Mouse (Mus musculus) kidney, embryonic 15.5 days (tissue): Measurements from ENCODE around the gene Bcdin3d. TPM values are rescaled to one million over a fixed set of nuclear protein-coding genes. Genes with fewer than 3 reads are reported as not detected.

Source experiments
- ATAC-seq: fragments of 200-750 bp; cut with Nextera tagmentation; replicated peaks from 2 replicates; pipeline ENCODE4 v1.8.0; 2017; ENCODE audit warnings: moderate TSS enrichment; ENCODE audit not compliant: low FRiP score
- H3K27ac ChIP-seq: fragments of 300-500 bp; sonication (generic); 2 replicates; pipeline ENCODE4 v1.5.1; 2015; ENCODE audit warnings: mild to moderate bottlenecking, inconsistent platforms
- H3K27me3 ChIP-seq: fragments of 300-500 bp; sonication (generic); 2 replicates; pipeline ENCODE4 v1.6.1; 2015; ENCODE audit warnings: inconsistent platforms
- H3K36me3 ChIP-seq: fragments of 300-500 bp; sonication (generic); 2 replicates; pipeline ENCODE4 v1.6.1; 2015; ENCODE audit warnings: inconsistent platforms
- H3K4me1 ChIP-seq: fragments of 300-500 bp; sonication (generic); 2 replicates; pipeline ENCODE4 v1.6.1; 2015; ENCODE audit warnings: inconsistent platforms
- H3K4me2 ChIP-seq: fragments of 300-500 bp; sonication (generic); 2 replicates; pipeline ENCODE4 v1.6.1; 2015; ENCODE audit warnings: moderate library complexity, mild to moderate bottlenecking, inconsistent platforms
- H3K4me3 ChIP-seq: fragments of 300-500 bp; sonication (generic); replicated peaks from 2 replicates; pipeline ENCODE4 v1.5.1; 2015; ENCODE audit warnings: mild to moderate bottlenecking, inconsistent platforms
- H3K9ac ChIP-seq: fragments of 300-500 bp; sonication (generic); 2 replicates; pipeline ENCODE4 v1.6.1; 2015; ENCODE audit warnings: mild to moderate bottlenecking, inconsistent platforms
- H3K9me3 ChIP-seq: fragments of 300-500 bp; sonication (generic); replicated peaks from 2 replicates; pipeline ENCODE4 v1.6.1; 2016; ENCODE audit warnings: inconsistent platforms
- WGBS: fragments of 180-500 bp; shearing (Covaris S2); methylation state at CpG from one replicate; pipeline ENCODE4 v1.1.7; 2015; ENCODE audit warnings: mixed read lengths; 5-methylcytosine and 5-hydroxymethylcytosine counted together
- polyA plus RNA-seq: library from polyadenylated mRNA; unstranded; fragments of >200 nt; fragmentation: Nextera tagmentation; extraction: Ambion mirVana; gene quantifications from 2 replicates; pipeline ENCODE4 v1.2.1, GENCODE M21; 2015

Gene Bcdin3d
- polyA plus RNA-seq, 1 experiment from 2014 or later, result 15.6 TPM

GRCm38 (mm10) chr15:99501292-99502260 is 27.0 kb upstream of the Bcdin3d start:
- H3K36me3 ChIP-seq, result no peaks in the 10 kb centered on the region
- H3K27me3 ChIP-seq, result no peaks in the 10 kb centered on the region
- H3K9me3 ChIP-seq, result no peaks in the 10 kb centered on the region
- H3K4me3 ChIP-seq, result no peak overlapping the region
- 43% methylated on average over 20 of the region's 20 CpGs for WGBS
- peaks cover 94% of the 10 kb centered on the region for H3K4me1 ChIP-seq
- peak overlapping the region; percentile 92 for H3K27ac ChIP-seq
- H3K9ac ChIP-seq, result no peak overlapping the region
- no peak for ATAC-seq
- peak overlapping the region; percentile 38 for H3K4me2 ChIP-seq

- peaks cover 81% of the 10 kb centered on the region for H3K4me1 ChIP-seq
- H3K9me3 ChIP-seq, result no peaks in the 10 kb centered on the region
- no peak overlapping the region for H3K4me3 ChIP-seq
- H3K27ac ChIP-seq, result no peak overlapping the region
- no peak for ATAC-seq
- H3K36me3 ChIP-seq, result no peaks in the 10 kb centered on the region
- WGBS, result 25% methylated on average over 5 of the region's 5 CpGs
- H3K9ac ChIP-seq, result no peak overlapping the region
- no peaks in the 10 kb centered on the region for H3K27me3 ChIP-seq
- H3K4me2 ChIP-seq, result no peak overlapping the region
Measured at GRCm38 (mm10) chr15:99500320-99500719, 25.8 kb upstream of the Bcdin3d start.

GRCm38 (mm10) chr15:99499726-99500125 is 25.2 kb upstream of the Bcdin3d start:
- Histone ChIP-seq H3K9me3 (no peaks in the 10 kb centered on the region), H3K9ac (no peak overlapping the region), H3K4me3 (no peak overlapping the region), H3K4me2 (no peak overlapping the region), H3K36me3 (no peaks in the 10 kb centered on the region), H3K27me3 (no peaks in the 10 kb centered on the region), H3K27ac (peak overlapping the region; percentile 84), H3K4me1 (peaks cover 76% of the 10 kb centered on the region)
- no peak for ATAC-seq
- 41% methylated on average over 6 of the region's 6 CpGs for WGBS

GRCm38 (mm10) chr15:99498781-99499180 is 24.3 kb upstream of the Bcdin3d start:
- Histone ChIP-seq H3K27me3 (0 out of 2 replicates have a peak, but pooled peaks cover 3% of the 10 kb centered on the region), H3K9me3 (no peaks in the 10 kb centered on the region), H3K27ac (peak overlapping the region; percentile 84), H3K36me3 (no peaks in the 10 kb centered on the region), H3K4me1 (peaks cover 69% of the 10 kb centered on the region), H3K9ac (no peak overlapping the region), H3K4me3 (no peak overlapping the region), H3K4me2 (no peak overlapping the region)
- WGBS, result 51% methylated on average over 4 of the region's 4 CpGs
- peak; percentile 34; the same call in 1 of the 2 replicates for ATAC-seq

- peak overlapping the region; percentile 84 for H3K27ac ChIP-seq
- ATAC-seq, result no peak
- peaks cover 65% of the 10 kb centered on the region for H3K4me1 ChIP-seq
Measured at GRCm38 (mm10) chr15:99498356-99498755, 23.8 kb upstream of the Bcdin3d start.

GRCm38 (mm10) chr15:99497527-99498242 is 23.2 kb upstream of the Bcdin3d start:
- no peaks in the 10 kb centered on the region for H3K36me3 ChIP-seq
- H3K9ac ChIP-seq, result no peak overlapping the region
- no peak for ATAC-seq
- no peak overlapping the region; the same call in 1 of the 2 replicates for H3K4me2 ChIP-seq
- WGBS, result 39% methylated on average over 12 of the region's 12 CpGs
- H3K4me3 ChIP-seq, result no peak overlapping the region
- H3K27me3 ChIP-seq, result 0 out of 2 replicates have a peak, but pooled peaks cover 3% of the 10 kb centered on the region
- H3K27ac ChIP-seq, result peak overlapping the region; percentile 84
- H3K9me3 ChIP-seq, result no peaks in the 10 kb centered on the region
- H3K4me1 ChIP-seq, result peaks cover 59% of the 10 kb centered on the region

More at GRCm38 (mm10) chr15:99498356-99498755, 23.8 kb upstream of the Bcdin3d start:
- H3K4me2 ChIP-seq, result no peak overlapping the region
- 0 out of 2 replicates have a peak, but pooled peaks cover 3% of the 10 kb centered on the region for H3K27me3 ChIP-seq
- no peak overlapping the region for H3K9ac ChIP-seq
- 60% methylated on average over 4 of the region's 4 CpGs for WGBS
- no peak overlapping the region for H3K4me3 ChIP-seq
- no peaks in the 10 kb centered on the region for H3K9me3 ChIP-seq
- H3K36me3 ChIP-seq, result no peaks in the 10 kb centered on the region

- H3K27me3 ChIP-seq, result 0 out of 2 replicates have a peak, but pooled peaks cover 3% of the 10 kb centered on the region
- 11% methylated on average over 4 of the region's 4 CpGs for WGBS
- peak overlapping the region; percentile 84 for H3K27ac ChIP-seq
- no peak for ATAC-seq
- no peaks in the 10 kb centered on the region for H3K36me3 ChIP-seq
- H3K4me2 ChIP-seq, result no peak overlapping the region
- H3K4me3 ChIP-seq, result no peak overlapping the region
- H3K4me1 ChIP-seq, result peaks cover 52% of the 10 kb centered on the region
- H3K9me3 ChIP-seq, result no peaks in the 10 kb centered on the region
- no peak overlapping the region for H3K9ac ChIP-seq
Measured at GRCm38 (mm10) chr15:99497061-99497460, 22.5 kb upstream of the Bcdin3d start.

- 0 out of 2 replicates have a peak, but pooled peaks cover 6% of the 10 kb centered on the region for H3K27me3 ChIP-seq
- no peak overlapping the region for H3K27ac ChIP-seq
- 61% methylated on average over 6 of the region's 6 CpGs for WGBS
- no peak overlapping the region for H3K4me3 ChIP-seq
- H3K36me3 ChIP-seq, result no peaks in the 10 kb centered on the region
- H3K4me1 ChIP-seq, result no peaks in the 10 kb centered on the region
- H3K9me3 ChIP-seq, result no peaks in the 10 kb centered on the region
- no peak overlapping the region for H3K4me2 ChIP-seq
- H3K9ac ChIP-seq, result no peak overlapping the region
- ATAC-seq, result no peak
Measured at GRCm38 (mm10) chr15:99484745-99485144, 10.2 kb upstream of the Bcdin3d start.

- Histone ChIP-seq H3K4me2 (no peak overlapping the region), H3K9ac (no peak overlapping the region), H3K27me3 (no peaks in the 10 kb centered on the region), H3K4me3 (no peak overlapping the region), H3K36me3 (peaks cover under 1% of the 10 kb centered on the region), H3K4me1 (peaks cover 20% of the 10 kb centered on the region), H3K27ac (no peak overlapping the region), H3K9me3 (no peaks in the 10 kb centered on the region)
- WGBS, result 87% methylated on average over 1 of the region's 1 CpGs
- 0 out of 2 replicates have a peak, but pooled peaks have one; percentile 5 for ATAC-seq
Measured at GRCm38 (mm10) chr15:99475814-99476213, 1.3 kb upstream of the Bcdin3d start.

- Histone ChIP-seq H3K27ac (peak overlapping the region; percentile 93), H3K27me3 (no peaks in the 10 kb centered on the region), H3K4me1 (peaks cover 32% of the 10 kb centered on the region), H3K36me3 (peaks cover 13% of the 10 kb centered on the region), H3K9me3 (no peaks in the 10 kb centered on the region), H3K4me3 (peak overlapping the region; percentile 73), H3K4me2 (peak overlapping the region; percentile 63), H3K9ac (peak overlapping the region; percentile 81)
- ATAC-seq, result peak; percentile 84
- 4% methylated on average over 38 of the region's 38 CpGs for WGBS
Measured at GRCm38 (mm10) chr15:99473801-99474575, 542 bp downstream of the Bcdin3d start.

- Histone ChIP-seq H3K36me3 (peaks cover 13% of the 10 kb centered on the region), H3K4me1 (peaks cover 34% of the 10 kb centered on the region), H3K27me3 (no peaks in the 10 kb centered on the region), H3K9ac (no peak overlapping the region), H3K4me3 (no peak overlapping the region), H3K4me2 (no peak overlapping the region), H3K27ac (no peak overlapping the region), H3K9me3 (no peaks in the 10 kb centered on the region)
- ATAC-seq, result no peak
- WGBS, result 83% methylated on average over 7 of the region's 7 CpGs
Measured at GRCm38 (mm10) chr15:99472972-99473371, 1.6 kb downstream of the Bcdin3d start.
